Mouse (Mus musculus): Measurements from ENCODE around the gene Scp2.

GRCm38 (mm10) chr4:108182278-108182677 lies 37.5 kb upstream of the Scp2 start:
- TF ChIP-seq POLR2A (IDR thresholded peaks at IDR 0.05; ENCODE audit: extremely low read depth, insufficient read depth, low read length) (no peak), CTCF (IDR thresholded peaks at IDR 0.05; ENCODE audit: extremely low read depth, insufficient read depth, low read length) (no peak)

Measured in cortical plate, adult 2 months (tissue).